Mouse (Mus musculus): ENCODE measurements around the gene Hoxc8.

The Hoxc8 gene

GRCm38 (mm10) chr15:102990461-102991397 is at the start of gene Hoxc8:
Hoxc8 (plus strand) TSS chr15:102990607.
- no peak for DNase-seq (ENCODE audit: low spot score in 2 of 2)

- DNase-seq (ENCODE audit: low spot score in 2 of 2): no peak
Observed at GRCm38 (mm10) chr15:102942739-102943467, 47.5 kb upstream of the Hoxc8 start.

- no peak for DNase-seq (ENCODE audit: low spot score in 2 of 2)
Observed at GRCm38 (mm10) chr15:102943468-102943813, 47.0 kb upstream of the Hoxc8 start.

DNA sequence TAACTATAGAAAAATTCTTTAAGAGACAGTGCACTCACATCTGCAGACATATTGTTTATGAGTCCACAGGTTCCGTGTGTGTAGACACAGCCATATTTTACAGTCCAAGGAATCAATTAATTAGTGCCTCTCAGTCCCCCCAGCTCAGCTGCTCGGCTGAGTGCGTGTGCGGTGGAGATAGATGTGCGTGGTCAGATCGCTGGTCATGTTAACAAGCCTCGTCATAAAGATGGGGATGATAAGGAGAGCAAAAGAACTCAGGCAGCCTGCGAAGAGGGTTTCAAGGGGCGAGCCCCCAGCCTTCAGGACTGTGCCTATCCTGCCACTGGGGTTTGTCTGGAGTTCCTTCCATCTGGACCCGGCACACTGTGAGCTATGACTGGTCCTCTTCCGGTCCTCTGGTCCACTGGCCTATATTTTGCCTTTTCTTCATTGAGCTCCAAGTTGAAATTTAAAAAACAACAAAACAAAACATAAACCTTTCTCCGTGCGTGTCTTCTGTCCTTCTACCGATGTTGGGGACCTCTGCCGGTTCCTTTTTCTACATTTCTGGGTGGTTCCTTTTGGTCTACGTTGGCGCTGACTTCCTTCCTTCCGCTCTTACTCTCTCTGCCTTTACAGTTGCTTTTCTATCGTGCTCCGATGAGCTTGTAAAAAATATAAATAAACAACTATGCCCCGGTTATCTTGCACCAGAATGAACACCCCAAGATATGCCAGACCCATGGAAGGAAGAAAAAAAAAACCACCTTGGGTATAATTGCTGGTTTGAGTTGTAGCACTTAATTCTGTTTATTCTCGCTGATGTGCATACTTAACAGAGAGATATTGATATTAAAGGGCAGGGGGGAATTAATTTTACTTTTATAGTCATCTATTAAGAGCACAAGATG is 45.0 kb upstream of the Hoxc8 start:
- DNase-seq (ENCODE audit: low spot score in 2 of 2): no peak

DNA sequence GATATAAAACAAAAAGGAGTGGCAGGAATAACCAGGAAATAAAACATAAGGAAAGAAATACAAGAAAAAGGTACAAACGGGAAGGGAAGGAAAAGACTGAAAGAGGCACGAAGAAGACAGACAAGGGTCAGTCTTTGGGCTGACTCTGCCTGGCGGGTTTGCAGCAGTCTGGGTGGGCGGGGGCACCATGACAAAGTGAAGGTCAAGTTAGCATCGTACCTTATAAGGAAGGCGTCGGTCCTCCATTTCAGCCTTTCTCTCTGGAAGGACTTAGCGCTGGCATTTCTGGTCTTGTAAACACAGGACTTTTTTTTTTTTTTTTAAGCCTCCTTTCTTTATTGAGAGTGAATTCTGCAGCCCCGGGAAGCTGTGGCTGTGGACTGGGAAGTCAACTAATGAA is 43.1 kb upstream of the Hoxc8 start:
- no peak for DNase-seq (ENCODE audit: low spot score in 2 of 2)

GRCm38 (mm10) chr15:102948842-102949241 is 41.6 kb upstream of the Hoxc8 start:
- DNase-seq (ENCODE audit: low spot score in 2 of 2): no peak

GRCm38 (mm10) chr15:102949696-102950095 is 40.7 kb upstream of the Hoxc8 start:
- DNase-seq (ENCODE audit: low spot score in 2 of 2): no peak

DNA sequence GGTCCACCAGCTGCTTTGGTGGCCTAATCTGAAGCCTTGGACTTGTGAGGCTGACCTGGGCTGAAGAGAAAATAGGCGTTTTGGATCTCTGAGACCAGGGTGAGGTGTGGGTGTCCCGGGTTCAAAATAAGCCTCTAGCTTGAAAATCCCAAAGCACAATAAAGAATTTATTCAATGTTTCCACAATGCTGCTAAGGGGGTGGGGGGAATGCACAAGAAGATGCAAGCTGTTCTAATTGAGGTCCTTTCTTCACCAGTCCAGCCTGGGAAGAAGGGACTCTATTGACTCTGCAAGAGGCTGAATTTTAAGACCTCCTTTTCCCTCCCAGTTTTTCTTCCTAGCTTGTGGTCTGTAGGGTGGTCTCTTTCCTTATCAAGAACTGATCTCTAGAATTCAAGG is 39.5 kb upstream of the Hoxc8 start:
- no peak for DNase-seq (ENCODE audit: low spot score in 2 of 2)

- no peak for DNase-seq (ENCODE audit: low spot score in 2 of 2)
Observed at GRCm38 (mm10) chr15:102953561-102953960, 36.8 kb upstream of the Hoxc8 start.

- no peak for DNase-seq (ENCODE audit: low spot score in 2 of 2)
Observed at GRCm38 (mm10) chr15:102954192-102955006, 36.0 kb upstream of the Hoxc8 start, which contains the start of gene Hoxc11. Hoxc11 (plus strand) TSS chr15:102954427.

- DNase-seq (ENCODE audit: low spot score in 2 of 2): no peak
Observed at GRCm38 (mm10) chr15:102955007-102955382, 35.4 kb upstream of the Hoxc8 start.

GRCm38 (mm10) chr15:102955833-102956640 is 34.4 kb upstream of the Hoxc8 start:
- DNase-seq (ENCODE audit: low spot score in 2 of 2): no peak

DNA sequence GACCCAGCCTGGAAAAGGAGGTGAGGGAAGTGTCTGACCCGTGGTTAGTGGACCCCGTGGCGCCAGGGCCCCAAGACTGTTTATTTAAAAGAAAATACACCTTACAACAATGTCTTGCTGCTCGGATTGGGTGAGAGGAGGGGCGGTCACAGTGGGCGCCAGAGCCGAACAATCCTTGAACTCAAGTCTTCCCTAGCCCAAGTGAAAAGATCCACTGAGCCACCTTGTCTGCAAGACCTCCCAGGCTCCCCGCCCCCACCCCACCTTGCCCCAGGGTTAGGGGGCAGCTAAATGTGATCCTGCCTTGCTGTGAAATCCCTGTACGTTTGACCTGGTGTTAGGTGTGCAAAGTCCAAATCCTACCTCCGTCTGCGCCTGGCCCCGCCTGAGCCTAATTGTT is 33.5 kb upstream of the Hoxc8 start:
- no peak for DNase-seq (ENCODE audit: low spot score in 2 of 2)

- no peak for DNase-seq (ENCODE audit: low spot score in 2 of 2)
Observed at GRCm38 (mm10) chr15:102959663-102960191, 30.7 kb upstream of the Hoxc8 start.

GRCm38 (mm10) chr15:102961728-102962127 is 28.7 kb upstream of the Hoxc8 start:
- DNase-seq (ENCODE audit: low spot score in 2 of 2): no peak

DNA sequence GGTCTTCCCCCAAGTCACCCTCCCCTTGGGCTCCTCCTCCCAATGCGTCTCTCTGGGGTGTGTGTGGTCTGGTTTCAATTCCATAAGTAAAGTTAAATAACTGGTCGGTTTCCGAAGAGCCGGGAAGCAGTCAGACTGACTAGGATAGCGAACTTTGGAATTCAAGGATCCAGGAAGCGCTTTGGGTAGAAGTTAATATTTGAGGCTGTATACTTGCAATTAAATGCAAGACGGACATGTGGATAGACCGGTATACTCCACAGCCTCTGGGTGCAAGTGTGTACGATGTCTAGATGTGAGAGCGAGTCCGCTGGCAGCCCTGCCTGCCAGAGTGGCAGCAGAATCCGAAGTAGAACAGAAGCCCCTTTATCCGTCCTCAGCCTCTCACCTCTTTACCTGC is 27.9 kb upstream of the Hoxc8 start:
- no peak for DNase-seq (ENCODE audit: low spot score in 2 of 2)

DNA sequence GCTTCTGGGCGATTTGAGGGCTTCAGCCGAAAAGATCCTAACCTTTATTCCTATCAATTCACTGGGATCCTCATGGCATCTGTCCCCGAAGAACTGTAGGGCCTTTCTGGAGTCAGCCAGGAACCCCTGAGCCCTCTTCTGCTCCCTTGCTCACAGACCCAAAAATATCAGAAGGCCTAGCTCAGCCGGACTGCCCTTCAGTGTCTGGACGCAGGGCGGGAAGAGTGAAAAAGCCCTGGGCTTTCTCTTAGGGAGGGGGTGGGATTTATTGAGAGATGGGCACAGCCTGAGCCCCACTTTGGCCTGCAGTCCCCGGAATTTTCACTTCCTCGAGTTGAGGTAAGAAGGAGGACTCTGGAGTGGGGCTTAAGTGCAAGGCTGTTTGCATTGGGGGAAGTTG is 27.1 kb upstream of the Hoxc8 start:
- no peak for DNase-seq (ENCODE audit: low spot score in 2 of 2)

GRCm38 (mm10) chr15:102963671-102964640 is 26.5 kb upstream of the Hoxc8 start:
- no peak for DNase-seq (ENCODE audit: low spot score in 2 of 2)
